Mouse (Mus musculus) heart, postnatal 0 days (tissue): ENCODE results near the gene Prkcsh. TPM values are rescaled to one million over a fixed set of nuclear protein-coding genes. Genes with fewer than 3 reads are reported as not detected.

Source experiments
- ATAC-seq: fragments of 200-750 bp; cut with Nextera tagmentation; 2 replicates; pipeline ENCODE4 v1.8.0; 2017; ENCODE audit warnings: low read depth, moderate number of reproducible peaks, moderate library complexity; ENCODE audit not compliant: insufficient read depth
- DNase-seq: peaks from one replicate; pipeline ENCODE4 v3.0.0-alpha.2; 2016; ENCODE audit warnings: low spot score
- H3K27ac ChIP-seq: fragments of 300-500 bp; sonication (generic); 2 replicates; pipeline ENCODE4 v1.5.1; 2014; ENCODE audit warnings: low read depth, mild to moderate bottlenecking
- H3K27me3 ChIP-seq: fragments of 300-500 bp; sonication (generic); 2 replicates; pipeline ENCODE4 v1.6.1; 2014; ENCODE audit warnings: low read length, mixed read lengths; ENCODE audit not compliant: control insufficient read depth, insufficient read depth
- H3K36me3 ChIP-seq: fragments of 300-500 bp; sonication (generic); replicated peaks from 2 replicates; pipeline ENCODE4 v1.6.1; 2014; ENCODE audit warnings: low read length, mixed read lengths; ENCODE audit not compliant: control insufficient read depth, insufficient read depth
- H3K4me1 ChIP-seq: fragments of 300-500 bp; sonication (generic); 2 replicates; pipeline ENCODE4 v1.6.1; 2014; ENCODE audit warnings: antibody characterized with exemption; ENCODE audit not compliant: control insufficient read depth, insufficient read depth
- H3K4me2 ChIP-seq: fragments of 300-500 bp; sonication (generic); 2 replicates; pipeline ENCODE4 v1.6.1; 2014; ENCODE audit warnings: low read depth, mild to moderate bottlenecking, low read length, moderate library complexity
- H3K4me3 ChIP-seq: fragments of 300-500 bp; sonication (generic); 2 replicates; pipeline ENCODE4 v1.5.1; 2014; ENCODE audit warnings: low read depth, low read length
- H3K9ac ChIP-seq: fragments of 300-500 bp; sonication (generic); replicated peaks from 2 replicates; pipeline ENCODE4 v1.6.1; 2014; ENCODE audit warnings: low read depth, low read length, mixed read lengths
- H3K9me3 ChIP-seq: fragments of 300-500 bp; sonication (generic); replicated peaks from 2 replicates; pipeline ENCODE4 v1.6.1; 2016; ENCODE audit warnings: low read length; ENCODE audit not compliant: control insufficient read depth
- CTCF ChIP-seq: IDR thresholded peaks from 2 replicates; pipeline ENCODE4 v1.5.1; 2016; ENCODE audit warnings: antibody characterized with exemption, control low read depth, low read depth
- EP300 ChIP-seq: IDR thresholded peaks from 2 replicates; pipeline ENCODE4 v1.6.1; 2016; ENCODE audit warnings: antibody characterized with exemption, low read depth
- WGBS: fragments of 180-500 bp; shearing (Covaris S2); extraction: QIAGEN DNeasy Blood & Tissue Kit; methylation state at CpG from one replicate; pipeline ENCODE4 v1.1.7; 2014; 5-methylcytosine and 5-hydroxymethylcytosine counted together
- polyA plus RNA-seq: library from polyadenylated mRNA; unstranded; fragments of >200 nt; fragmentation: Nextera tagmentation; extraction: Ambion mirVana; gene quantifications from 2 replicates; pipeline ENCODE4 v1.2.1, GENCODE M21; 2015
- total RNA-seq: library from RNA; depleted of rRNA; stranded (reverse); fragments of >200 nt; gene quantifications from 2 replicates; pipeline ENCODE4 v1.2.3, GENCODE M21; 2014; ENCODE audit warnings: low replicate concordance

The Prkcsh gene
- total and polyA plus RNA-seq, 2 experiments from 2014 or later = 34.6 to 49.0 TPM

GRCm38 (mm10) chr9:22016245-22016644 lies 13.6 kb downstream of the Prkcsh start:
- no peak overlapping the region for H3K27ac ChIP-seq
- H3K9me3 ChIP-seq = no peaks in the 10 kb centered on the region
- no peak overlapping the region for H3K4me2 ChIP-seq
- WGBS = 68% methylated on average over 10 of the region's 10 CpGs
- H3K9ac ChIP-seq = no peak overlapping the region
- no peaks in the 10 kb centered on the region for H3K27me3 ChIP-seq
- ATAC-seq (no peak), DNase-seq (no peak)
- no peaks in the 10 kb centered on the region for H3K4me1 ChIP-seq
- H3K4me3 ChIP-seq = no peak overlapping the region
- TF ChIP-seq CTCF (no peak), EP300 (no peak)
- peaks cover 34% of the 10 kb centered on the region for H3K36me3 ChIP-seq

GRCm38 (mm10) chr9:22017208-22017825 lies 14.7 kb downstream of the Prkcsh start:
- Histone ChIP-seq H3K27ac (no peak overlapping the region), H3K4me1 (no peaks in the 10 kb centered on the region), H3K4me3 (no peak overlapping the region), H3K36me3 (peaks cover 24% of the 10 kb centered on the region), H3K4me2 (no peak overlapping the region), H3K9me3 (no peaks in the 10 kb centered on the region), H3K27me3 (no peaks in the 10 kb centered on the region), H3K9ac (no peak overlapping the region)
- 55% methylated on average over 7 of the region's 7 CpGs for WGBS
- DNase-seq (no peak), ATAC-seq (no peak)
- TF ChIP-seq CTCF (no peak), EP300 (no peak)

GRCm38 (mm10) chr9:22024592-22024991 lies 22.0 kb downstream of the Prkcsh start:
- Histone ChIP-seq H3K36me3 (no peaks in the 10 kb centered on the region), H3K9me3 (no peaks in the 10 kb centered on the region), H3K9ac (no peak overlapping the region), H3K4me1 (no peaks in the 10 kb centered on the region), H3K27ac (no peak overlapping the region), H3K4me2 (no peak overlapping the region), H3K27me3 (no peaks in the 10 kb centered on the region), H3K4me3 (no peak overlapping the region)
- DNase-seq (no peak), ATAC-seq (no peak)
- WGBS = 51% methylated on average over 8 of the region's 8 CpGs
- TF ChIP-seq EP300 (no peak), CTCF (no peak)

- no peak for TF ChIP-seq CTCF
- no peak for TF ChIP-seq EP300
- no peak overlapping the region for H3K9ac ChIP-seq
- H3K27me3 ChIP-seq = no peaks in the 10 kb centered on the region
- ATAC-seq (no peak), DNase-seq (no peak)
- no peak overlapping the region for H3K27ac ChIP-seq
- H3K36me3 ChIP-seq = no peaks in the 10 kb centered on the region
- no peaks in the 10 kb centered on the region for H3K9me3 ChIP-seq
- 46% methylated on average over 7 of the region's 7 CpGs for WGBS
- no peak overlapping the region for H3K4me3 ChIP-seq
- no peak overlapping the region for H3K4me2 ChIP-seq
- H3K4me1 ChIP-seq = no peaks in the 10 kb centered on the region
These were observed 25.9 kb downstream of the Prkcsh start for GRCm38 (mm10) chr9:22028467-22028866.

GRCm38 (mm10) chr9:22030386-22030785 lies 27.8 kb downstream of the Prkcsh start:
- DNase-seq (no peak), ATAC-seq (no peak)
- H3K9me3 ChIP-seq = no peaks in the 10 kb centered on the region
- TF ChIP-seq CTCF = no peak
- TF ChIP-seq EP300 = no peak
- no peaks in the 10 kb centered on the region for H3K36me3 ChIP-seq
- no peak overlapping the region for H3K4me3 ChIP-seq
- H3K4me2 ChIP-seq = no peak overlapping the region
- no peak overlapping the region for H3K27ac ChIP-seq
- H3K4me1 ChIP-seq = no peaks in the 10 kb centered on the region
- no peak overlapping the region for H3K9ac ChIP-seq
- WGBS = 82% methylated on average over 9 of the region's 9 CpGs
- H3K27me3 ChIP-seq = no peaks in the 10 kb centered on the region
